Mouse (Mus musculus): ENCODE measurements around the gene Klrb1a.
"Not testable (repeated sequence)": the region's sequence is repeated elsewhere in the genome, so short reads cannot be mapped to it uniquely, and the experiment has no call there.

The Klrb1a gene

GRCm38 (mm10) chr6:128623433-128623832 lies at the start of gene Klrb1a:
Gene Klrb1a (minus strand): TSS chr6:128623533.
- not testable (repeated sequence) for DNase-seq (ENCODE audit: low read depth, low spot score)

DNA sequence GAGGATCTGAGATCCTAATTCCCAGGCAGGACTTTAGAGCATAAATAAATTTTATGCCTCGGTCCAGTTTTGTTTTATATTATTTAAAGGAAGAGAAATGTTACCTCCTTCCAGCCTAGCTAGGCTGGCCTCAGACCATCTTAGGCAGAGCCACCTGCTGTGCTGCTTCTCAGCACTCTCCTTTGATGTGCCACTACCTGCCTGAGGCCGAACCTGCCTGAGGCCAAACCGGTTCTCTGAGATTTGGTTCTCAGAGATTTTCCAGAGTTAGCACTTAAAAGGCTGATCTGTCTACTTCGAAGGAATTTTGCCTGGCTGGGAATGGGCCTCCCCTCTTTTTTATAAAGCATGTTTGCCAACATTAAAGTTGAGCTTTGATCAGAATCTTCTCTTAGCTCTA lies 46.6 kb upstream of the Klrb1a start:
- no peak for DNase-seq (ENCODE audit: low read depth, low spot score)

DNA sequence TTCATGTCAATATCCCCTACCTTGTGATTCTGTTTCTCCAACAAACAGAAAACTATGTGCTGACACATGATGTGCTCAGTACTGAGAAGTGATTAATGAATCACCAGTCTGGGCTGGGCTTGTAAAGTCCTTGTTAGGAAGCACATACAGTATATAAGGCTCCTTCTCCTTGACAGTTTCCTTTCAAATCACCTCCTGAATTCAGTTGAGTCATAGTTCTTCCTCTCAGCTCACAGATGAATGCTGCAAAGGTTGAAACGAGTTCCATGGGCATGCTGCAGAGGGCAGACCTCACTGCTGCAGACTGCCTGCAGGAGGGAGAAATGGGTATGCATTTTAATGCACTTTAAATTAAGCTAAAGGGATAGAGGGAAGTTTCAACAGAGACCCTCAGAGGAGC lies 38.9 kb upstream of the Klrb1a start, which contains the start of gene Clec2h:
Gene Clec2h (plus strand): TSS at position 180 of the 400 bp plus-strand sequence.
- DNase-seq (ENCODE audit: low read depth, low spot score): no peak

GRCm38 (mm10) chr6:128661249-128661648 lies 37.9 kb upstream of the Klrb1a start:
- no peak for DNase-seq (ENCODE audit: low read depth, low spot score)

GRCm38 (mm10) chr6:128652938-128653337 lies 29.6 kb upstream of the Klrb1a start:
- no peak for DNase-seq (ENCODE audit: low read depth, low spot score)

- not testable (repeated sequence) for DNase-seq (ENCODE audit: low read depth, low spot score)
These were observed 27.5 kb upstream of the Klrb1a start for GRCm38 (mm10) chr6:128650827-128651226.

DNA sequence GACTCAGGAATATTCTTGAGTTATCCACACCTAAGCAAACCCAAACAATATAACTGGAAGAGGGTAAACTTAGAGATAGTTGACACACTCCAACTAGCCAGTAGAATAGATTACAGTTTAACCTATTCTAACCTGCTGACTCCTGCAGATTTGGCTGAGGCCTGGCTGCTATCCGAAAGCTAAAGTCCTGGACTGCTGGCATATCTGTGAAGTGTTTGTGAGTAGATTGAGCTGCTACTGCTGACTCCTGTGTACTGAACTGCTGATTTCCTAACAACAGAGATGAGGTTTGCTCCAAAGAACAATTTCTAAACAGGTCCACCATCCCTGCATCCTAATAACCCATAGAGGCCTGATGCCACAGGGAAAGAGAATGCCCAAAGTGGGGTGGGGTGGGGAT lies 26.9 kb upstream of the Klrb1a start:
- DNase-seq (ENCODE audit: low read depth, low spot score): no peak

GRCm38 (mm10) chr6:128649681-128650080 lies 26.3 kb upstream of the Klrb1a start:
- no peak for DNase-seq (ENCODE audit: low read depth, low spot score)

GRCm38 (mm10) chr6:128645708-128646107 lies 22.4 kb upstream of the Klrb1a start:
- DNase-seq (ENCODE audit: low read depth, low spot score): not testable (repeated sequence)

- DNase-seq (ENCODE audit: low read depth, low spot score): not testable (repeated sequence)
These were observed 21.4 kb upstream of the Klrb1a start for GRCm38 (mm10) chr6:128644694-128645093.

DNA sequence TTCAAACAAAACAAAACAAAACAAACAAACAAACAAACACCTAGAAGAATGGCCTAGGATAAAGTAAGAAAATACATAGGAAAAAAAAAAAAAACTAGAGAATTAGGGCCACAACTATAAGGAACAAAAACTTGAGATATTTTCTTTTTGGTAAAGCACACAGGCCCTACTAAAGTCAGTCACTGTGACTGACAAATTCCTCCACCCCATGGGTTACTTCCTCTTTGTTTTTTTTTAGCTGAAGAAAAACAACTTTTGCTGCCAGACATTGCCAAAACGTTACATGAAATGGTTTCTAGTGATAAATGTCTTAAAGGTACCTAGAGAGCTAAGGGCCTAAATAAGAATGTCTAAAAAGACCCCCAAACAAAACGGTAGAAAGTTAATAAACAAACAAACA lies 20.7 kb upstream of the Klrb1a start:
- DNase-seq (ENCODE audit: low read depth, low spot score): no peak

DNA sequence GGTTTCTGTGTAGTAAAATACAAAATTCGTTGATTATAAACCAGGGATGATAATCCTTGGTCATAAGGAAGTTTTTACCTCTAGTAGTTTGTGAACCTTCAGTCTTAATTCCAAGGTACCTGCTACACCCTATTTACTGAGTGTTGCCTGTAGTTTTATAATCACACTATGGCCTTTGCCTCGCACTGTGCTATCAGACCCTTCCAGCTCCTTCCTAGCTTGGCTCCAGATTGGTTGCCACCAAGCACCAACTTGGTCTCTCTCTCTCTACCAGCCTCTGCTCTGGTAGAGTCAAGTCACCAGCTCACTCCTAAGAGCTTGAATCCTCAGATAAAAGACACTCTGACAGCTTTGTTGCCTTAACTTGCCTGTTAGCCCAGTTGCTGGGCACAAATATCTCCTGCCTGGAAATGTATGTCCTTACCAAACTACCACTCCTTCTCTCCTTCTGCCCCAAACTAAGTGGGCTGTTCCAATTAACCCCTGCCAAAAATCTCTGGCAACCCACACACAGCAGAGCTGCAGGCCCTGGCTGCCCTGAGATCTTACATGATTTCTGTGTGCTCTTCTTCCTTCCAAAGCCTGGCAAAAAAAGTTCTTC lies 17.9 kb upstream of the Klrb1a start:
- no peak for DNase-seq (ENCODE audit: low read depth, low spot score)

GRCm38 (mm10) chr6:128640673-128641072 lies 17.3 kb upstream of the Klrb1a start:
- no peak for DNase-seq (ENCODE audit: low read depth, low spot score)

GRCm38 (mm10) chr6:128630912-128631905 lies 7.9 kb upstream of the Klrb1a start:
- DNase-seq (ENCODE audit: low read depth, low spot score): not testable (repeated sequence)

GRCm38 (mm10) chr6:128629771-128630739 lies 6.7 kb upstream of the Klrb1a start:
- DNase-seq (ENCODE audit: low read depth, low spot score): peak; percentile 49

DNA sequence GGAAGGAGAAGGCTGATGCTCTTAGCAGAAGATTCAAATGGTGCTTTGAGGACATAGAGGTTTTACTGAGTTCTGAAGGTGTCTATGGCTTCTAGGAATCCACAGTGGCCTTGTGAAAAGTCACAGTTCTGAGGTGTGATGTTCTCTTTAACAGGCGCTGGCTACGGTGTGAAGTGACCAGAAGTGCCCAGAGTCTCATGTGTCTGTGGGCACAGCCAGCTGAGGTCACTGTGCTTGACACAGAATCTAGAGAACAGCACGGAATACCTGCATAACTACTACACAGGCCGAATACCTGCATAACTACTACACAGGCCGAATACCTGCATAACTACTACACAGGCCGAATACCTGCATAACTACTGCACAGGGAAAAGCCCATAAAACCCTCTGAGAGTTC lies 1.9 kb upstream of the Klrb1a start:
- not testable (repeated sequence) for DNase-seq (ENCODE audit: low read depth, low spot score)

GRCm38 (mm10) chr6:128624425-128624824 lies 1.1 kb upstream of the Klrb1a start:
- no peak for DNase-seq (ENCODE audit: low read depth, low spot score)

DNA sequence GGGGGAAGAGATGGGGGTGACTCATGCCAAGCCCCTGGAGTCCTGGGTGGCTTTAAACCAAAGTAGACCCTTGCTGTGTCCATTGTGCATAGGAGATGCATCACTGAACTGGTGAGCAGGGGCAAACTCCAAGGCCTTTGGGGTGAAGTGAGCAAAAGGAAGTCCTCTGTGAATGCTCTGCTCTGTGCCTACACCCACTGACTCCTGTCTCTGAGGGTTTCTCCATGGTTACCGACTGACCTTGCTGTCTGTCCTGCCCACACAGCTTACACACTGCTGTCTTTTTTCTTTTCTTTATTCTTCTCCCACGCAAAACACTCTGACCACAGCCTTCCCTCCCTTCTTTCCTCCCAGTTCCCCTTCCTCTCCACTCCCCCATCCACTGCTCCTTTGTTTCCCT lies 600 bp downstream of the Klrb1a start:
- no peak for DNase-seq (ENCODE audit: low read depth, low spot score)

GRCm38 (mm10) chr6:128606350-128606749 lies 17.0 kb downstream of the Klrb1a start:
- DNase-seq (ENCODE audit: low read depth, low spot score): no peak

- DNase-seq (ENCODE audit: low read depth, low spot score): no peak
These were observed 18.8 kb downstream of the Klrb1a start for GRCm38 (mm10) chr6:128604512-128604911.

DNA sequence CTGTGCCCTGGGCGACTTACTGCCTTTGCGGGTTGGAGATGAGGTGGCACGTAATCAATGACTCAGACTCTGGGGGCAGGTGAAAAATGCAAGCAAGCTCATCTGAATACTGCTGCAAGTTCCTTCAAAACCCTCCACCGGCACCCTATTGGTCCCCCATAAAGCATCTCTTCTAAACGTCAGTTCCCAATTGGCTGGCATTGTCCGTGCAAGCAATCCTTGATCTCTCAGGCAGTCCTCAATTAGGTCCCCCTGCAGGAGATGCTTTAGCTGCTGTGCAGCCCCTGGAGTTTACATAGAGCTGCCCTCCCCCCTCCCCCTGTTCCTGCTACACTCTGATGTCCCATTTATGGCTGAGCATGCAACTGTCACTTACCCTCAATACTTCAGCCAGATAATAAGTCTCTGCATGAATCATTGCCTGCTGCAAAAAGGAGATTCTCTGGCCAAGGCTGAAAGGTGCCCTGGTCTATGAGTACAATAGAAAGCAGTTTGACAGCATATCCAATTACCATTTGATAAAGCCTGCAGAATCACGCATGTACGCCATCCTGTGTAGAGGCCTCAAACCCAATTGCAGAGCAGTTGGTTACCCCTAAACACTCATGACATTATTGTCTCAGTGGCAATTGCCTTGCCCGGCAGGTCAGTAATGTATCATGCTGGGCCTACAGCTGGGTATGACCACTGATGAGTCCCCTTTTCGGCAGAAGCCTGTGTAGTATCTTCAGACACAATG lies 20.7 kb downstream of the Klrb1a start:
- no peak for DNase-seq (ENCODE audit: low read depth, low spot score)

Data from WW6 (cell line).